12 mouse cellular contexts compared by ENCODE assay signal in genomic region chr4:127227051-127227673, GRCm38 (mm10). TPM values are rescaled to one million over a fixed set of nuclear protein-coding genes. Genes with fewer than 3 reads are reported as not detected.
A peak's percentile ranks its signal among the peaks of the same experiment; 100 is the strongest.
DNase-seq lines count a peak whose midpoint lies in the region; ATAC-seq and TF ChIP-seq lines count a peak whose summit lies in the region.
"Had no signal": no experiment of that assay in that cellular context is flagged by ENCODE, and none has a peak within 500 bp of the region (broad histone marks: within the 10 kb centered on the region; RNA-seq: fewer than 3 reads in every experiment).

No protein-coding gene starts in this region.

- no peaks in the 10 kb centered on the region for H3K9me3 ChIP-seq in E14TG2a.4 (ENCODE audit: low read length)
- H3K9me3 ChIP-seq in forebrain, embryonic 13.5 days (replicated peaks), result no peaks in the 10 kb centered on the region

- intact Hi-C loops in heart, adult 2 months (cut with DNase I), result no loop called here

- peak; percentile 96 for DNase-seq in ZHBTc4 (ENCODE audit: low read depth, low spot score)
- peak; percentile 79 for DNase-seq in mesoderm, embryonic 11.5 days (ENCODE audit: low read depth, low spot score)
- no peak for DNase-seq in urinary bladder, postnatal 4 days (ENCODE audit: low spot score in 2 of 2)
- no peak for DNase-seq in heart, adult 2 months
- DNase-seq in cerebellum, postnatal 4 days (ENCODE audit: low spot score in 2 of 2), result no peak
- DNase-seq in kidney, postnatal 14 days, result no peak
- DNase-seq: thymus, postnatal 14 days had no signal

- H3K36me3 ChIP-seq in E14TG2a.4 (ENCODE audit: insufficient read depth, low read length), result peaks cover 63% of the 10 kb centered on the region
- H3K36me3 ChIP-seq in forebrain, embryonic 13.5 days (ENCODE audit: poor library complexity, severe bottlenecking), result no peaks in the 10 kb centered on the region
- no peaks in the 10 kb centered on the region for H3K36me3 ChIP-seq in heart, adult 2 months (ENCODE audit: control insufficient read depth, insufficient read depth, low read length)

- no peaks in the 10 kb centered on the region for H3K79me2 ChIP-seq in heart, adult 2 months (replicated peaks; ENCODE audit: control insufficient read depth, insufficient read depth, low read length)

- H3K27me3 ChIP-seq in E14TG2a.4 (ENCODE audit: insufficient read depth, low read length), result 0 out of 2 replicates have a peak, but pooled peaks cover 4% of the 10 kb centered on the region
- H3K27me3 ChIP-seq in forebrain, embryonic 13.5 days, result peaks cover 33% of the 10 kb centered on the region
- H3K27me3 ChIP-seq in heart, adult 2 months (ENCODE audit: control insufficient read depth, insufficient read depth, low read length), result peaks cover 6% of the 10 kb centered on the region; the same call in 1 of the 2 replicates

- no peak for TF ChIP-seq CTCF in E14TG2a.4 (conservative IDR thresholded peaks at IDR 0.05; ENCODE audit: low read length)
- no peak for TF ChIP-seq CTCF in heart, adult 2 months (IDR thresholded peaks at IDR 0.05)

- no peak overlapping the region for H3K9ac ChIP-seq in forebrain, embryonic 13.5 days
- no peak overlapping the region for H3K9ac ChIP-seq in heart, adult 2 months (ENCODE audit: low read depth, low read length)

- peak; percentile 86 for ATAC-seq in forebrain, embryonic 13.5 days

- WGBS in forebrain, embryonic 13.5 days, result 6% methylated on average over 17 of the region's 17 CpGs
- WGBS in heart, adult 2 months, result 38% methylated on average over 17 of the region's 17 CpGs

- peak overlapping the region; percentile 80 for H3K27ac ChIP-seq in forebrain, embryonic 13.5 days
- H3K27ac ChIP-seq in heart, adult 2 months, result no peak overlapping the region
- H3K27ac ChIP-seq: kidney, postnatal 0 days had no signal

- peak overlapping the region; percentile 47 for H3K4me2 ChIP-seq in forebrain, embryonic 13.5 days

- H3K4me3 ChIP-seq in E14TG2a.4 (replicated peaks; ENCODE audit: low read length), result peak overlapping the region; percentile 37; the same call in 1 of the 2 replicates
- H3K4me3 ChIP-seq in forebrain, embryonic 13.5 days, result no peak overlapping the region
- H3K4me3 ChIP-seq in heart, adult 2 months, result no peak overlapping the region

- no peak for TF ChIP-seq POLR2A in heart, adult 2 months (IDR thresholded peaks at IDR 0.05; ENCODE audit: insufficient read depth, low read depth, low read length)

- TF ChIP-seq EP300 in heart, adult 2 months (IDR thresholded peaks at IDR 0.05; ENCODE audit: insufficient read depth, low read depth, low read length), result no peak

- peaks cover 84% of the 10 kb centered on the region for H3K4me1 ChIP-seq in E14TG2a.4 (replicated peaks; ENCODE audit: low read depth, low read length)
- peaks cover 52% of the 10 kb centered on the region for H3K4me1 ChIP-seq in forebrain, embryonic 13.5 days
- no peaks in the 10 kb centered on the region for H3K4me1 ChIP-seq in heart, adult 2 months (ENCODE audit: control insufficient read depth, insufficient read depth, low read length)

RNA-seq across cellular contexts. Expression of gene Smim12, which starts 16.4 kb away (rescaled TPM):
- 50.4 and 51.3 TPM in 2 replicates for polyA plus RNA-seq in forebrain, embryonic 13.5 days (2015; fragmentation: Nextera tagmentation; extraction: Ambion mirVana)
- 10 to 100 TPM; 50.3 to 51.6 TPM for total RNA-seq in heart, adult 2 months (2021)
- polyA plus RNA-seq in heart, adult 2 months (2012; rRNA removed), result 43.3 and 47.7 TPM in 2 replicates

RNA-seq across cellular contexts. Expression of gene Dlgap3, which starts 58.2 kb away (rescaled TPM):
- 4.9 and 5.4 TPM in 2 replicates for polyA plus RNA-seq in forebrain, embryonic 13.5 days (2015; fragmentation: Nextera tagmentation; extraction: Ambion mirVana)
- under 1 TPM; 0.20 to 0.21 TPM for total RNA-seq in heart, adult 2 months (2021)
- 0.09 and 0.21 TPM in 2 replicates for polyA plus RNA-seq in heart, adult 2 months (2012; rRNA removed)
- total RNA-seq: liver, adult 2 months; megakaryocyte-erythroid progenitor cell, adult 5-6 weeks had no signal

Comparison
In these comparisons a context has a peak if more than half of its experiments do, and no peak if none do; other contexts are left out.
1. DNase-seq: peak in ZHBTc4 (single experiment) and mesoderm, embryonic 11.5 days (single experiment); none in urinary bladder, postnatal 4 days (0 of 2), heart, adult 2 months (0 of 2), cerebellum, postnatal 4 days (0 of 2) and kidney, postnatal 14 days (single experiment).